Mouse (Mus musculus) spleen, adult 2 months (tissue): ENCODE data around the gene Gm4969.

ENCODE experiments used
- CTCF ChIP-seq: fragments of 200-500 bp; IDR thresholded peaks from 2 replicates; pipeline ENCODE4 v1.5.1; 2011; ENCODE audit warnings: mild to moderate bottlenecking, inconsistent platforms; ENCODE audit not compliant: insufficient read depth, insufficient read length, insufficient replicate concordance; ENCODE audit errors: extremely low read depth
- POLR2A ChIP-seq: fragments of 200-500 bp; IDR thresholded peaks from 2 replicates; pipeline ENCODE4 v1.6.1; 2011; ENCODE audit warnings: low read depth, low read length, inconsistent platforms

DNA sequence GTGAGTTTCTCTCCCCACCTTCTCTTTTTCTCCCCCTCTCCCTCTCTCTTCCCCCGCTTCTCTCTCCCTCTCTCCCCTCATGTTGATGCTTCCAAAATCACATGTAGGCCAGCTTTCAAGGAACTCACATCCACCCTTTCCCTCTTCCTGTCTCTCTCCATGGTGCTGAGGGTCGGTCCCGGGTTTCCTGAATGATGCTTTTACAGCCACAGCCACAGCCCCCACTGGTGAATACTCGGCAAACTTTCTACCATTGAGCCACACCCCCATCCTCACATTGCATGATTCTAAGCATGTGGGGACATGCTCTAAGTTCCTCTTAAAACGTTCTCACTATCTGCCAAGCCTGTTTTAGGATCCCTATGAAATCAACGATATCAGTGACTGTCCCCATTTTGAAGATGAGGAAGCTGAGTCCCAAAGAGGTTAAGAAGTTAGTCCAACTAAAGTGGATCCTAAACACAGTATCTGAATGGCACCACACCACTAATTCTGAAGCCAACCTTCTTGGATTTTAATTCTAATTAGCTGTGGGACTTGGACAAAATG lies 29.4 kb upstream of the Gm4969 start:
- no peak for TF ChIP-seq POLR2A
- no peak for TF ChIP-seq CTCF
